8 mouse cellular contexts compared by ENCODE assay signal in genomic region chr13:96670406-96671077, GRCm38 (mm10). TPM values are rescaled to one million over a fixed set of nuclear protein-coding genes. Genes with fewer than 3 reads are reported as not detected.
A peak's percentile ranks its signal among the peaks of the same experiment; 100 is the strongest.
DNase-seq lines count a peak whose midpoint lies in the region; ATAC-seq and TF ChIP-seq lines count a peak whose summit lies in the region.

TSS of gene Hmgcr (minus strand) at chr13:96670936.

- ATAC-seq in activated CD4-positive, CD25-positive, alpha-beta regulatory T cell, adult 4 months = peak; percentile 94

- peaks cover 7% of the 10 kb centered on the region; the same call in 1 of the 2 replicates for H3K4me1 ChIP-seq in cortical plate, adult 2 months (ENCODE audit: control insufficient read depth, insufficient read depth, low read length)
- H3K4me1 ChIP-seq in megakaryocyte, embryonic 14.5 days = peaks cover 46% of the 10 kb centered on the region

- TF ChIP-seq POLR2A in cortical plate, adult 2 months (IDR thresholded peaks at IDR 0.05; ENCODE audit: extremely low read depth, insufficient read depth, low read length) = peak; percentile 92

- no peaks in the 10 kb centered on the region for H3K27me3 ChIP-seq in megakaryocyte, embryonic 14.5 days (replicated peaks)

- no peak for TF ChIP-seq CTCF in cortical plate, adult 2 months (IDR thresholded peaks at IDR 0.05; ENCODE audit: extremely low read depth, insufficient read depth, low read length)

- no peaks in the 10 kb centered on the region for H3K9me3 ChIP-seq in megakaryocyte, embryonic 14.5 days

- peaks cover 39% of the 10 kb centered on the region for H3K36me3 ChIP-seq in megakaryocyte, embryonic 14.5 days (replicated peaks; ENCODE audit: low read length)

- H3K27ac ChIP-seq in cortical plate, adult 2 months (ENCODE audit: insufficient read depth, low read length) = peak within 1 kb of the TSS; percentile 92

- peak; percentile 94 to 95 for DNase-seq in gastrocnemius, adult 8-10 months (ENCODE audit: low spot score in 2 of 2)
- DNase-seq in hindlimb bud, embryonic 11.5 days (ENCODE audit: extremely low spot score, low read depth, low spot score) = peak; percentile 84
- DNase-seq in left cerebral cortex, adult 8-10 months (ENCODE audit: low spot score in 2 of 2) = peak; percentile 97 to 99
- peak; percentile 100 for DNase-seq in right cerebral cortex, postnatal 10 days (ENCODE audit: low spot score in 2 of 2)
- DNase-seq in urinary bladder, postnatal 25 days (ENCODE audit: low spot score) = peak; percentile 94

- H3K4me3 ChIP-seq in cortical plate, adult 2 months (ENCODE audit: insufficient read depth, low read length) = peak within 1 kb of the TSS; percentile 89
- H3K4me3 ChIP-seq in megakaryocyte, embryonic 14.5 days (replicated peaks) = peak within 1 kb of the TSS; percentile 97

RNA-seq across cellular contexts. Expression of gene Hmgcr, which starts in this region (rescaled TPM):
- 10 to 100 TPM; 64.0 to 68.0 TPM for polyA plus RNA-seq in activated CD4-positive, CD25-positive, alpha-beta regulatory T cell, adult 4 months (2017; shearing (Covaris generic))
- polyA plus RNA-seq in cortical plate, adult 2 months (2012; rRNA removed) = 56.1 and 59.0 TPM in 2 replicates
- 1 to 10 TPM; 2.3 to 4.3 (median 3.8) TPM for total RNA-seq in gastrocnemius, adult 8-10 months (2022)
- 100 to 1,000 TPM; 129 to 171 (median 150) TPM for total RNA-seq in left cerebral cortex, adult 8-10 months (2022)
- 9.1 and 12.4 TPM in 2 replicates for polyA plus RNA-seq in megakaryocyte, embryonic 14.5 days (2012; ENCODE audit: insufficient read depth, low replicate concordance)

Comparison
In these comparisons a context has a peak if more than half of its experiments do, and no peak if none do; other contexts are left out.
1. Peak in every context shown above with its lines: DNase-seq, ATAC-seq, H3K4me3 ChIP-seq and H3K27ac ChIP-seq.
2. RNA of gene Hmgcr (total RNA-seq): 129 to 171 TPM in left cerebral cortex, adult 8-10 months; 2.3 to 4.3 TPM in gastrocnemius, adult 8-10 months; every median in the first group is over 10 times any median in the second.